Mouse (Mus musculus) spleen, adult 18-20 months (tissue): Measurements from ENCODE around the gene Dda1.
A peak's percentile ranks its signal among the peaks of the same experiment; 100 is the strongest.

Experiments
- DNase-seq, 2 experiments: peaks; one replicate each; pipeline ENCODE4 v3.0.0; 2022; ENCODE audit warnings: mixed read lengths in 2 of 2

Dda1 gene

DNA sequence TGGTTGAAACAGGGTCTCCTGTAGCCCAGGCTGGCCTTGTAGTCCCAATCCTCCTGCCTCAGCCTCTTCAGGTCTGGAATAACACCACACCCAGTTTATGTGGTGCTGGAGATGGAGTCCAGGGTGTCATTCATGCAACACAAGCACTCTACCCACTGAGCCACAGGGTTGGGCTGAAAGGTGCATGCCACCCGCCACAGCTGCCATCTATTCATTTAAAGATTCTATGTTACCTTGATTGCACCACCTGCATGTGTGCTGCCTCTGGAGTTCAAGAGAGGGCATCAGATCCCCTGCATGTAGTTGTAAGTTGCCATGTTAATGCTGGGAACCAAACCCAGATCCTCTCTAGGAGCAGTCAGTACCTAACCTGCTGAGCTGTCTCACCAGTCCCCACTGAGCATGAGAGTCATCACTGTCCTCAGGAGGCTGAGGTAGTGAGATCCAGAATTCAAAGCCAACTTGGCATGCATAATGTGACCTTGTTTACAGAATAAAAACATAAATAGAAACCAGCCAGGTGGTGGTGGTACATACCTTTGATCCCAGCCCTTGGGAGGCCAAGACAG, 28.2 kb downstream of the Dda1 start:
- DNase-seq = no peak

DNA sequence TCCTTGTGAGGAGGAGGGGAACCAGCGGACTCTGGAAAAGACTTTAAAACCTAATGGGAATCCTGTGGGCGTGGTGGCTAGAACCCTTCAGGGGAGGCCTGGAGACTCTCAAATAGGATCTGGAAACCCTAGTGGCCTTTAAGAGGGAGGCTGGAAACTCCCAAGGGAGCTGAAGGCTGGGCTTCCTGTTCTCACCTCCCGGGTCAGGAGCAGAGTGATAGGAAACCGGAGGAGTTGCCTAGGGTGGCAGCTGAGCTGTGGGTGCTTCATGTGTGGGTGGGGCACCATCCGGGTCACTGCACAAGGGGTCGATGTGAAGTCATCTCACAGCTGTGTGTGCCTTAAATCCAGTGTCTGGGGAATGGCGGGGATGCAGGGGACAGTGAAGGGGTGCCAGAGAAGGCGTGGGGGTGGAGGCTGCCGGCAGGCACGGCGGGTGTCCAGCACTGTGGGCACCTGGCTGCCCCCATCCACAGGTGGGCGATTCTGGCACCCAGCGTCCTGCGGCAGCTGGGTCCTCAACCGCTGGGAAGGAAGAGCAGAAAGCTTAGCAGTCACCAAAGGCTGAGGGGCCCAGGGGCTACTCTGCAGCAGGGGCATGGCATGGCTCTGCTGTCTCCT, 29.0 kb downstream of the Dda1 start:
- DNase-seq = no peak

DNA sequence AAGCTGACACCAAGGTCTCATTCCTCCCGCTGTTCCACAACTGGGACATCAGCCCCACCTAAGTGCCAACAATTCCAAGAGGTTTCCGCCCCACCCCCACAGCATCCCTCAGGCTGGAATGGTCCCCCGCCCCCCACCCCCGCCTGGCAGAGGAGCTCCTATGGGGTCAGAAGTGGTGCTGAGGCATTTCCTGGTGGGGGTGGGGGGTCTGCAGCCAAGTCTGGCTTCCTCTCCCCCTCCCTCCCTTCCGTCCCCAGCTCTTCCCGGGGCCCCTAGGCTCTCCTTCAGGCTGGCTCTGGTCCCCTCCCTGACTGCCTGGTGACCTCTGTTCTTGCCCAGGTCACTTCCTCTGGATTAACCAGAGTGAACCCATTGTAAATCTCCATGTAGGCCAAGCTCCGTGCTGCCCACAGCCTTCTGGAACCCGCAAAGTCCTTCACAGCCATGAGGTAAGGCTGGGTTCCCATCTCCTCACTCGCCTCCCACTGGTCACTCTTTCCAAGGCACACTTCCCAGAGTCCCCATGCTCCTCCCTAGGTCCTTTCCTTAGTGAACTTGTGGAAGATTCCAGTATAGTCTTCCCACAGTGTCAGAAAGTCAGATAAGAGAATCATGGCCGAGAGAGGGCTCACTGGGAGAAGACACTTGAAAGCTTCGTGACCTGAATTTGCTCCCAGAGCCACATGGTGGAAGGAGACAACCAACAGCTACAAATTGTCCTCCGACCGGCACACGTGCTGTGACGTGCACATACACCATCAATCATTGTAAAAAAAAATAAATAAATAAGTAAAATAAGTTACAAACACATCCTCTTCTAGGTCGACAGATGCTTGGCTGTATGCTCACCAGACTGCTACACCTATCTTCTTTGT, 30.1 kb downstream of the Dda1 start:
- DNase-seq = no peak

DNA sequence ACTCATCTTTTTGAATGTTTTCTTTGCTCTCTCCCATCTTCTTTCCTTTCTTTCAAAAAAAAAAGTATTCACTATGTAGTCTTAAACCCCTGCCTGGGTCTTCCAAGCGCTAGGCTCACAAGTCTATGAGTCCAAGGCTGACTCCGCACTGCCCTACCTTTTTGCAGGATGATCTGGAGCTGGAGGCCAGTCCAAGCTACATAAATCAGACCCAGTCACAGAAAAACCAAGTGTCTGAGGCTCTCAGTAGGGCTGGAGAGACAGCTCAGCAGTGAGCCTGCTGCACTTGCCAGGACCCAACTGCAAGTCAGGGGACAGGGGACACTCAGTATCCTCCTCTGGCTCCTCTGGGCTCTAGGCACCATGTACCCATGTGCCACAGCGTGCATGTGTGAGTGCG, 35.4 kb downstream of the Dda1 start:
- no peak for DNase-seq

DNA sequence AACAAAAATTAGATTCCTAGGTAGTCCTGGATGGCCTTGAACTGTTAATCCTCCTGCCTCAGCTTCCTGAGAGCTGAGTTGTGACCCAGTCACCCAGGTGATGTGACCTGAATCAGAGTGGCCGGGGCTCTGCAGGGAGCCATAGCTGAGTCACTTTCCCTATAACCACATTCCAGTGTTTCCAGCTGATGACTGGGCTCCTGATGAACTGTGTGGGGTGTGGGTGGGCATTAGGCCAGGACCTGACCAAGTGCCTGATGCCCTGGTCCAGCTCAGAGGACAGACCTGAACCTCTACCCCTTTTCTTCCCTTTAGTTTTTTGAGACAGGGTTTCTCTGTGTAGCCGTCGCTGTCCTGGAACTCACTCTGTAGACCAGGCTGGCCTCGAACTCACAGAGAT, 36.3 kb downstream of the Dda1 start:
- no peak for DNase-seq

DNA sequence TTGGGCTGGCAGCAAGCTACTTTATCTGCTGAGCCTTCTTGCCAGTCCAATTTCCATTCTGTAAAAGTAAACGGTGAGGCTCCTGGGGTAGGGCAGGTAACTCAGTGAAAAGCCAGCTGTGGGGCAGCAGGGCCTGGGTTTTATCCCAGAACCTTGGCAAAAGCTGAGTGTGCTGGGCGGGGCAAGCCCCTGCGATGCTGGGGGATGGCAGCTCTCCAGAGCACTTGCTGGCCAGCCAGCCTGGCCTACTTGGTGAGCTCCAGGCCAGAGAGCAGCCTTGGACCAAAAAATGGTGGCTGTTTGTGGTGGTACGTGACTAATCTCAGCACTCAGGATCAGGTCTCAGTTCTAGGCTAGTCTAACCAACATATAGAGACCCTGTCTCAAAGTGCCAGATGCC, 37.0 kb downstream of the Dda1 start:
- DNase-seq = no peak

DNA sequence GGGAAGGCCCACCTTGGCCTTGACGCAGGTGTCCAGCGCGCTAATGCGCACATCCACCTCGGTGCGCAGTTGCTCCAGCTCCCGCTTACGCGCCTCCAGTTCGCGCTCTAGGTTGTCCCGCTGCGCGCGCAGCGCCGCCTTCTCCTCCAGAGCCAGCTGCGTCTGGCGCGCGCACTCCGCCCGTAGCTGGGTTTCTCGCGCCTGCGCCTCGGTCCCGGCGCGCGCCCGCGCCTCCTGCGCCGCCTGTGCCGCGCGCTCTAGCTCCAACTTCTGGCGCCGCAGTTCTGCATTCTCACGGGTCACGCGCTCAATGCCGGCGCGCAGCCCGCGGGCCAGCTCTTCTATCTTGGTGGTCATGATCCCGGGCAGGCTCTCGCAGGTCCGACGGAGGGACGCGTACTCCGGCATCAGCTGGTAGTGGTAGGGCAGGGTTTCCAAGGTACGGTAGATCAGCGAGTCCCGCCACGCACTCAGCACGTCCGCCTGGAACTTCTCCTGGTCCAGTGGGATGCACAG, 38.6 kb downstream of the Dda1 start:
- DNase-seq = no peak

DNA sequence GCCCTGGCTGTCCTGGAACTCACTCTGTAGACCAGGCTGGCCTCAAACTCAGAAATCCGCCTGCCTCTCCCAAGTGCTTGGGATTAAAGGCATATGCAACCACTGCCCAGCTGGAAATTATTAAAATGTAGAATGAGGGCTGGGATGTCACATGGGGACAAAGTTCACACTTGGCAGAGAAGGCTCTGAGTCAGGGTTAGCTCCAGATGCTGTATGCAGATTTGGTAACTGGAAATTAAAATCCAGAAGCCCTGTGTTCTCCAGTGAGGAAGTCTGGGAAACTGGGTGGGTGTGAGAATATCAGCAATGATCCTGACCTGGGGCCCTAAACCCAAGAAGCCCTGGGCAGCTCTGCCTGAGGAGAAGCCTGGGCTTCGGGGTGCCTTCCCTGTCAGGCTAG, 40.3 kb downstream of the Dda1 start:
- no peak for DNase-seq

DNA sequence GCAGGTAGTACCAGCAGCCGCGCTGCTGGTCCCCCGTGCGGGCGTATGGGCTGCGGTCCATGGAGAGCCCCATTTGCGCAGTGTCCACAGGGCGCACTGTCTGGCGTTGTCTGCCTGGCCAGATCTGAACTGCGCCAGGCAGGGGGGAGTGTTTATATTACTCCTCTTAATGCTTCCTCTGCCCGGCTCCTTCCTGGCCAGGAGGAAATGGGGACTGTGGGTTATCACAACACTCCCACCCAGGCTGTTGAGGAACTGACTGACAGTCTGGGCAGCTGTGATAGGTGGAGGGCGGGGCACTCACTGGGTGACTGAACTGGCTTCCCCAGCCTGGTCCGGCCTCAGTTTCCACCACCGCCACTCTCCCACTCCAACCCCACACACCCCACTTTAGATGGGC, 42.6 kb downstream of the Dda1 start, which contains the start of gene Plvap:
Gene Plvap, minus strand, starts transcription at position 109 of the 400 bp plus-strand sequence.
- no peak for DNase-seq

DNA sequence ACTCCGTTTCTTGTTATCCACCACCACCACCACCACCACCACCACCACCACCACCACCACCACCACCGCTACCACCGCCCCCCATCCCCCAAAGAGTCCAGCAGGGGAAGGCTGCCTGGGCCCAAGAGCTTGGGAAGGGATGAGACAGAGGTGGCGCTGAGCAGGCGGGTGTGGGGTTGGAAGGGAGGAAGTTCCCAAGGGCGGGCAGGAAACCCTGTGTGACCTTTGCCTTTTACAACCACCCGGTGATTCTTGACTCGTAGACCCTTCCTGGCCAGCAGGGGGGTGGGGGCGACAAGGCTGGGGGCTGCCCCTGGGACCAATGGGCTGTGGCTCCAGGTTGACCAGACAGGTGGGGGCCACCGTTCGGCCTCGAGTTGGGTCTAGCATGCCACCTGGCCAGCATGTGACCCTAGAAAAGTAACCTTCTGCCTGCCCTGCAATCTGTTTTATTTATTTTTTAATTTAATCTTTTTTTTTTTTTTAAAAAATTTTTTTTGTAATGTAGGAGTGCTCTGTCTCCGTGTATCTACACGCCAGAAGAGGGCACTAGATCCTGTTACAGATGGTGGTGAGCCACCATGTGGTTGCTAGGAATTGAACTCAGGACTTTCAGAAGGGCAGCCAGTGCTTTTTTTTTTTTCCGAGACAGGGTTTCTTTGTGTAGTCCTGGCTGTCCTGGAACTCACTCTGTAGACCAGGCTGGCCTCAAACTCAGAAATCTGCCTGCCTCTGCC, 44.2 kb downstream of the Dda1 start:
- no peak for DNase-seq

DNA sequence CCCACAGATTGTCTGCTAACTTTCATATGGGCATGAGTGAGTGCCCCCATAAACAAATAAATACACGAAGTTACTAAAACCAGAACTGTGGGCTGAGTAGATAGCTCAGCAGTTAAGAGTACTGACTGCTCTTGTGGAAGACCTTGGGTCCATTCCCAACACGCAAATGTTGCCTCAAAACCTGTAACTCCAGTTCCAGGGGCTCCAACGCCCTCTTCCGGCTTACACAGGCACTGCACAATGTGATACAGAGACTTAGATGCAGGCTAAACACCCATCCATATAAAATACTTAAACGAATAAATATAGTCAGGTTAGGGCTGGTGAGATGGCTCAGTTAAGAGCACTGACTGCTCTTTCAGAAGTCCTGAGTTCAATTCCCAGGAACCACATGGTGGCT, 46.0 kb downstream of the Dda1 start:
- DNase-seq = no peak

DNA sequence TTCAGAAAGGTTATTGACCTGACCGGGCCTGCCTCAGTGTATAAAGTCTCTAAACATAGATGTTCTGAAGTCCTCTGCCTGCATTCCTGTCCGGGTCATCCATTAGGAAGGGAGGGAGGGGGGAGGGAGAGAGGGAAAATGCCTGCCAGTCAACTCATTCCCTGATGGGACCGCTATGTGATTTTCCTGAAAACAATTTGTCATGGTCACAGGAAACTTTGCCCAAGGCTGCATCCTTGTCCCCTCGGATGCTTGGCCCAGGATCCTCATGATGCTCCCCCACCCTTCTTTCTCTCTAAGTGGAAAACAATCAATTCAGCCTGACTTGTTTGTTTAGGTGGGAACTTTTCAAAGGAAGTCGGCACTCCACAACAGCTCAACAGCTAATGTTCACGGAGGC, 47.8 kb downstream of the Dda1 start:
- no peak for DNase-seq

DNA sequence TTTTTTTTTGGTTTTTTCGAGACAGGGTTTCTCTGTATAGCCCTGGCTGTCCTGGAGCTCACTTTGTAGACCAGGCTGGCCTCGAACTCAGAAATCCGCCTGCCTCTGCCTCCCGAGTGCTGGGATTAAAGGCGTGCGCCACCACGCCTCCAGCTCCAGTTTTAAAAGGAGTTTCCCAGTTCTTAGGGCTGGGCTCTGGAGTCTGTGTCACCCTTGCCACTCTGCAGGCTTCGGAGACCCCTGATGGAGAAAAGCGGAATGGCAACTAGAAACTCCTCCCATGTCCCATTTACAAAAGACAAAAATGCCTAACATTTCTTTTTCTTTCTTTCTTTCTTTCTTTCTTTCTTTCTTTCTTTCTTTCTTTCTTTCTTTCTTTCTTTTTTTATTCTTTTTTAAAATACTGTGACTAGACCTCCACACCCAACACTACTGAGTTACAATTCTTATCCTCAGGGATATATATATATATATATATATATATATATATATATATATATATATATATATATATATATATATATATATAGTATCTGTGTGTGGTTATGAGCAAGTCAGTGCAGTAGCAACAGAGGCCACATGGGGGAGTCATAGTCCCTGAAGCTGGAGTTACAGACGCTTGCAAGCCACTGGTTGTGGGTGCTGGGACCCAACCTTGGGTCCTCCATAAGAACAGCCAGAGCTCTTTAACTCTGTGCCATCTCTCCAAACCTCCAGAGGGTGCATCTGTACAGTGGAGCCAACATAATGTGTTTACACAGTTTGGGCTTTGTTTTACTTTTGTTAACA, 50.2 kb downstream of the Dda1 start:
- DNase-seq = peak in 1 of 2 experiments; percentile 52

DNA sequence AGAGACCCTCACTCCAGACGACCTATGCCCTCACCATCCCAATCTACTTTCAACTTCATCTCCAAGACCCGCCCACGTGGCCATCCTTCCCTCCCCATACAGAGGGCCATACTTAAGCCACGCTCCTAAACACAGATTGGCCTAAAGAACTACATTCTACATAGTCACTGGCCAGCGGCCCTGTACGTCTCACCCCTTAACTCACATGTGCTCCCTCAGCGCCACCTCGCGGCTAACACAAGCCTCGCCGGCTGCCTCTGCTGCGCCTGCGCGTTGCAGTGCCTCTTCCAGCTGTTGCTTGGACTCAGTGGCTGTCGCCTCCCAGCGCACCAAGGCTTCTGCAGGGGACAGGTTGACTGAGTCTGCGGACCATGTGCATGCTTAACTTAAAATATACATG, 52.6 kb downstream of the Dda1 start:
- DNase-seq = peak; percentile 85 to 94

DNA sequence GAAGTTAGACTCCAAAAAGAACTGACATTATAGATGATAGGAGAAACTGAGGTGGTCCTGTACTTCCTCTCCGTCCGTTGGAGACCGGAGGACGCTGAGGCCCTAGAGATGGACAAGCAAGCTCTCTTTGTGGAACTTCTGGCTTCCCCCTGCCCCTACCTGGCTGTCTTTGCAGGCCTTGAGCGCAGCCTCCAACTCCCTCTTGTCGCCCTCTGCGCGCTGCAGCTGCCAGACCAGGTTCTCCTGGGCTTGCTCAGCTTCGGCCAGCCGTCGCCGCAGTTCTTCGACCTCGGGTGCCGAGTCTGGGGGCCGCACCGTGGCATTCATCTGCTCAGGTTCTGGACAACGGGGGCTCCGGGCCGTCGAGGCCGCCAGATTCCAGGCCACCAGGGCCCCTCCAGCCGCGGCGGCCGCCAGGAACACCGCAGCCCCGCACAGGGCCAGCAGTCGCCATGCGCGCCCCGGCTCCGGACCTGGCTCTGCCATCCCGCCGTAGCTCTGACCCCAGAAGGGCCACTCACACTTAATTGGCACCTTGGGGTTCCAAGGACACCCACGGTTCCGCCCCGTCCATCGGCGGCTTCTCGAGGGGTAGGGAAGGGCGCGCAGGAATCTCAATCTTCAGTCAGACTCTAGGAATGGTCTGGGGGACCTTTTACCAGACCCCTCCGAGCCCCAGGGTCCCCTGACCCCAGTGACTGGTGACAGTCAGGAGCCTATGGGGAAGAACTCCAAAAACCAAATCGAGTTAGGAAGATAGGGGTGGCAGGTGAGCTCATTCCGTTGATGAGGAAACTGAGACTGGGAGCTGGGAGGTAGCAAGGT, 56.4 kb downstream of the Dda1 start, which contains the start of gene Ccdc194:
Gene Ccdc194, minus strand, starts transcription at position 486 of the 825 bp plus-strand sequence.
- no peak for DNase-seq
